Mouse (Mus musculus): ENCODE results near the gene Bcdin3d. TPM values are rescaled to one million over a fixed set of nuclear protein-coding genes. Genes with fewer than 3 reads are reported as not detected.

Gene Bcdin3d
- polyA plus RNA-seq, 1 experiment from 2014 or later = 24.6 TPM

DNA sequence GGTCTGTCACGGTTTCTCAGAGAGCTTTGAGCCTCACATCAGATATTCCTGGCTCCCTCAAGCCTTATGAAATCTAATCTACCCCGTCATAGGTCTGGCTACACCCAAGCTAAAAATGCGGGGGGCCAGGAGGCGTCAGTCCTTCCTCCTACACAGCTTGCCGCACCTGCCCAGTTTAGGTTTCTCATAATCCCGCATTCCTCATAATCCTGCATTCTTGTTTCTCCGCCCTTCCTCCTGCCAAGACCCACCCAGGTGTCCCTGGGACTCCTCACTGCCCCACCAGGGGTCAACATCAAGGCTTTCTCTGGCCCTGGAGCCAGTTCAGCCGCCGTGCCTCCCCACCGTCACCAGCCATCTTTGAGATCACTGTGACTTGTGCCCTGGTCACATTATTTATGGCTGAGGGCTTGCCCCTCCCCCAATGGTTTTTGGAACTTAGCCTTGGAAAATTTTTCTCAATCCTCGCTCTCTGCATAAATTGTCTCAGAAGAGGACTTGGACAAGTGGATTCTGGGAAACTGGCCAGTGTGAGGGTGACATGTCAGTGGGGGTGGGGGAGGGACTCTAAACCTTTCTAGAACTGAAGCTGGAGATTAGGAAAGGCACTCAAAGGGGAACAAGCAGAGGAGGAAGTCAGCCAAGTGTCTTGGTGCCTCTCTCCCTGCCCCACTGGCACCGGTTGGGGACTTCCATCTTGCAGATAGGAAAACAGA, 23.2 kb upstream of the Bcdin3d start:
- no peak overlapping the region for H3K4me3 ChIP-seq (replicated peaks; ENCODE audit: low read depth, low read length)
- no peak overlapping the region for H3K4me2 ChIP-seq (ENCODE audit: low read length)
- 0 out of 2 replicates have a peak, but pooled peaks cover 3% of the 10 kb centered on the region for H3K27me3 ChIP-seq (ENCODE audit: control insufficient read depth, insufficient read depth, low read length)
- H3K27ac ChIP-seq (replicated peaks; ENCODE audit: low read depth, low read length) = no peak overlapping the region
- no peak overlapping the region for H3K9ac ChIP-seq (replicated peaks; ENCODE audit: low read length)
- peaks cover 10% of the 10 kb centered on the region; the same call in 1 of the 2 replicates for H3K4me1 ChIP-seq (ENCODE audit: control insufficient read depth, insufficient read depth, low read length)
- DNase-seq = peak; percentile 57
- no peak for ATAC-seq (ENCODE audit: low FRiP score, low TSS enrichment)
- no peaks in the 10 kb centered on the region for H3K36me3 ChIP-seq (ENCODE audit: control insufficient read depth, insufficient read depth, low read length)
- 48% methylated on average over 12 of the region's 12 CpGs for WGBS
- no peaks in the 10 kb centered on the region for H3K9me3 ChIP-seq (ENCODE audit: control insufficient read depth, low read length)

DNA sequence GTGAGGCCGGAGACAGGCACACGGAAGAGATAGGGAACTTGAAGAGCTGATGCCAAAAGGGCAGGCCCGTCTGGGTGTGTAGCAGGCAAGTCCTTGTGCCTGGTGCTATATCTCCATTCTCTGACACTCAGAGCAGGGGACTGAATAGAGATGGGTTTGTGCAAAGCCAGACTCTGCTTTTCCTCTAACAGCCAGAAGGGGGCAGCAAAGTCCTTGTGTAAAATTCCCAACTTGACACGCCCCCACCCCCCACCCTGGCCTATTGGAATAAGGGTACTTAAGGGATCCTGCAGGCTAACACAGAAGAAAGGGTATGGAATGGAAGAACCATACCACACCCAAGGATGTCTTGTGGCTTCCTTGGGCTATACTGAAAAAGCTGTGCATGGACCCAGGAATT, 22.5 kb upstream of the Bcdin3d start:
- WGBS = 14% methylated on average over 4 of the region's 4 CpGs
- H3K36me3 ChIP-seq (ENCODE audit: control insufficient read depth, insufficient read depth, low read length) = no peaks in the 10 kb centered on the region
- H3K9me3 ChIP-seq (ENCODE audit: control insufficient read depth, low read length) = no peaks in the 10 kb centered on the region
- ATAC-seq (ENCODE audit: low FRiP score, low TSS enrichment) = peak; percentile 57; the same call in 1 of the 2 replicates
- H3K27ac ChIP-seq (replicated peaks; ENCODE audit: low read depth, low read length) = no peak overlapping the region
- H3K4me3 ChIP-seq (replicated peaks; ENCODE audit: low read depth, low read length) = no peak overlapping the region
- no peak overlapping the region for H3K9ac ChIP-seq (replicated peaks; ENCODE audit: low read length)
- H3K4me2 ChIP-seq (ENCODE audit: low read length) = no peak overlapping the region
- H3K4me1 ChIP-seq (ENCODE audit: control insufficient read depth, insufficient read depth, low read length) = peaks cover 6% of the 10 kb centered on the region; the same call in 1 of the 2 replicates
- 0 out of 2 replicates have a peak, but pooled peaks cover 3% of the 10 kb centered on the region for H3K27me3 ChIP-seq (ENCODE audit: control insufficient read depth, insufficient read depth, low read length)
- peak; percentile 91 for DNase-seq

DNA sequence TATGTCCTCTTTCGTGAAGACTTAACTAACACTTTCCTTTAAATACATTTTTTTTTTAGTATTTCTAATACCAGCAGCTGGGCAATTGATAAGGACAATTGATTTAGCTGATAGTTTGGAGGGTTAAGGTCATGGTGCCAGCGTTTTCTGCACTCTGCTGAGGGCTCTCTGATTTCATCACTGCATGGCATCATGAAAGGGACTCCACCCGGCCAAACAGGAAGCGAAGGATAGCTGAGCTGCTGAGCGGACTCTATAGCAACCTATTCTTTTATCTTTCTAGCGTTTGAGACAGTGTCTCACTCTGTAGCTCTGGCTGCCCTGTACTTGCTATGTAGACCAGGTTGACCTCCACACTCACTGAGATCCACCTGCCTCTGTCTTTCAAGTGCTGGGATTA, 10.2 kb upstream of the Bcdin3d start:
- Histone ChIP-seq H3K4me2 (ENCODE audit: low read length) (no peak overlapping the region), H3K9me3 (ENCODE audit: control insufficient read depth, low read length) (no peaks in the 10 kb centered on the region), H3K4me3 (replicated peaks; ENCODE audit: low read depth, low read length) (no peak overlapping the region), H3K4me1 (ENCODE audit: control insufficient read depth, insufficient read depth, low read length) (no peaks in the 10 kb centered on the region), H3K27me3 (ENCODE audit: control insufficient read depth, insufficient read depth, low read length) (no peaks in the 10 kb centered on the region), H3K27ac (replicated peaks; ENCODE audit: low read depth, low read length) (no peak overlapping the region), H3K36me3 (ENCODE audit: control insufficient read depth, insufficient read depth, low read length) (no peaks in the 10 kb centered on the region), H3K9ac (replicated peaks; ENCODE audit: low read length) (no peak overlapping the region)
- DNase-seq (no peak), ATAC-seq (ENCODE audit: low FRiP score, low TSS enrichment) (no peak)
- 73% methylated on average over 6 of the region's 6 CpGs for WGBS

DNA sequence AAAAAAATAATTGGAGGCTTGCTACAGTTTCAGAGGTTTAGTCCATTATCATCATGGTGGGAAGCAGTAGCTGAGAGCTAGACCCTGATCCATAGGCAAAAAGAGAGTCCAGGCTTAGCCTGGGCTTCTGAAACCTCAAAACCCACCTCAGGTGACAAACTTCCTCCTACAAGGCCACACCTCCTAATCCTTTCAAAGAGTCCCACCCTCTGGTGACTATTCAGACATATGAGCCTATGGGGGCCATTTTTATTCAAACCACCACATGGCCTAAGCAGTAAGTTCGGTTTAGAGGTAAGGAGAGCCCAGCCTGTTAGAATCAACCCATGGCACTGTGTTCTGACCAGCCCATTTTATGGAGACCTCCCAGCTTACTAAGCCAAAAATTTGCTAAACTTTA, 1.3 kb upstream of the Bcdin3d start:
- Histone ChIP-seq H3K36me3 (ENCODE audit: control insufficient read depth, insufficient read depth, low read length) (no peaks in the 10 kb centered on the region), H3K4me3 (replicated peaks; ENCODE audit: low read depth, low read length) (no peak overlapping the region), H3K9ac (replicated peaks; ENCODE audit: low read length) (no peak overlapping the region), H3K9me3 (ENCODE audit: control insufficient read depth, low read length) (no peaks in the 10 kb centered on the region), H3K4me1 (ENCODE audit: control insufficient read depth, insufficient read depth, low read length) (peaks cover 13% of the 10 kb centered on the region; the same call in 1 of the 2 replicates), H3K27me3 (ENCODE audit: control insufficient read depth, insufficient read depth, low read length) (no peaks in the 10 kb centered on the region), H3K27ac (replicated peaks; ENCODE audit: low read depth, low read length) (no peak overlapping the region), H3K4me2 (ENCODE audit: low read length) (no peak overlapping the region)
- WGBS = 87% methylated on average over 1 of the region's 1 CpGs
- ATAC-seq (ENCODE audit: low FRiP score, low TSS enrichment) (no peak), DNase-seq (no peak)

DNA sequence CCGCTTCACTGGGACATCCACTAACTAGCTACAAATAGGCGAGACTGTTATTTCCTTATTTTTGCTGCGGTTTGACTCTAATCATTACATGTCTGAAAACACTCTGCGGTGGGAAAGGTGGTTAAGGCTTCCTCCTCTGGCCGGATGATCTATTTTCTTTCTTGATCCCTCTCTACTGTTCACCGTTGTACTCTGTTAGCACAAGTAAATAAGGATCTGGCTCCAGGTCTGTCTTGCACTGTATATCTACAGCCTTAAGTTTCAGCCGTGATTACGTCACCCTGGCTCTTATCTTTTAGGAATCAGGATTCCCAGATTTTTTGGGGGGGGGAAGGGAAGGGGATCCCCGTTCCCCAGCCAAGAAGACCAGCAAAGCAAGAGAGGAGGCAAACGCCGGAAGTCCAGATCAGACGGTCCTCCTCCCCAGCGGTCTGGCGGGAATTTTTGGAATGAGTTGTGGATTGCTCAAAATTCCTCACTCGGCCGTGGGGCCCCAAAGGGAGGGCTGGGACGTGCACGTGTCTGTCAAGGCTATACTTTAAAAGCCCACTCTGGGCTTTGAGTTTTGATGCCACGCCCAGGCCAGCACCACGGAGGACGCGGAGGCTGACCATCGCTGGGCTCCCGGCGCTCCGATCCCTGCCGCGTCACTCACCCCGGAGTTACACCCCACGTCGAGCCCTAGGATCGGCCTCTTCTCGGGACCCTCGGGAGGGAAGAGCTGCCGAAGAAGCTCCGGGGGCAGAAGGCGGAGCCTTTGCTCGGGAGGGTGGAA, 542 bp downstream of the Bcdin3d start:
- ATAC-seq (ENCODE audit: low FRiP score, low TSS enrichment) = peak; percentile 77
- peak overlapping the region; percentile 77 for H3K4me2 ChIP-seq (ENCODE audit: low read length)
- peak overlapping the region; percentile 80 for H3K4me3 ChIP-seq (replicated peaks; ENCODE audit: low read depth, low read length)
- no peaks in the 10 kb centered on the region for H3K9me3 ChIP-seq (ENCODE audit: control insufficient read depth, low read length)
- H3K9ac ChIP-seq (replicated peaks; ENCODE audit: low read length) = peak overlapping the region; percentile 82
- peak; percentile 79 for DNase-seq
- H3K27me3 ChIP-seq (ENCODE audit: control insufficient read depth, insufficient read depth, low read length) = no peaks in the 10 kb centered on the region
- H3K4me1 ChIP-seq (ENCODE audit: control insufficient read depth, insufficient read depth, low read length) = peaks cover 13% of the 10 kb centered on the region; the same call in 1 of the 2 replicates
- WGBS = 7% methylated on average over 38 of the region's 38 CpGs
- peak overlapping the region; percentile 78 for H3K27ac ChIP-seq (replicated peaks; ENCODE audit: low read depth, low read length)
- no peaks in the 10 kb centered on the region for H3K36me3 ChIP-seq (ENCODE audit: control insufficient read depth, insufficient read depth, low read length)

DNA sequence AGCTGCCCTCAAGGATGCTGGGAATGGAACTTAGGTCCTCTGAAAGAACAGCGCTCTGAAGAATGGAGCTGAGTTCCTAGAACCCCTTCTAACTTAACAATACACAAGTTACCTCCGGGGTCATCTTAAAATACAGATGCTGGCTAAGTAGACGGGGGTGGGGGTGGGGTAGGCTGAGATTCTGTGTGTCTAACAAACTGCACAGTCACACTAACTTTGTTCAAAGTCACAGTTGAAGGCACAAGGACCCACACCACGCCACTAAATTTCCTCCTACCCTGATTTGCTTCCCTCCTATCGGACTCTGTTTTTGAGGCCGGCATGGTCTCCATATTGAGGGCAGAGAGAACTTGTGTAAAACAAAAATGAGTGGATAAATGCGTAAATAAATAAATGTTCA, 1.6 kb downstream of the Bcdin3d start:
- Histone ChIP-seq H3K4me1 (ENCODE audit: control insufficient read depth, insufficient read depth, low read length) (peaks cover 13% of the 10 kb centered on the region; the same call in 1 of the 2 replicates), H3K9ac (replicated peaks; ENCODE audit: low read length) (no peak overlapping the region), H3K4me2 (ENCODE audit: low read length) (no peak overlapping the region), H3K36me3 (ENCODE audit: control insufficient read depth, insufficient read depth, low read length) (no peaks in the 10 kb centered on the region), H3K27me3 (ENCODE audit: control insufficient read depth, insufficient read depth, low read length) (no peaks in the 10 kb centered on the region), H3K27ac (replicated peaks; ENCODE audit: low read depth, low read length) (no peak overlapping the region), H3K4me3 (replicated peaks; ENCODE audit: low read depth, low read length) (no peak overlapping the region), H3K9me3 (ENCODE audit: control insufficient read depth, low read length) (no peaks in the 10 kb centered on the region)
- ATAC-seq (ENCODE audit: low FRiP score, low TSS enrichment) = no peak
- 91% methylated on average over 7 of the region's 7 CpGs for WGBS
- no peak for DNase-seq

DNA sequence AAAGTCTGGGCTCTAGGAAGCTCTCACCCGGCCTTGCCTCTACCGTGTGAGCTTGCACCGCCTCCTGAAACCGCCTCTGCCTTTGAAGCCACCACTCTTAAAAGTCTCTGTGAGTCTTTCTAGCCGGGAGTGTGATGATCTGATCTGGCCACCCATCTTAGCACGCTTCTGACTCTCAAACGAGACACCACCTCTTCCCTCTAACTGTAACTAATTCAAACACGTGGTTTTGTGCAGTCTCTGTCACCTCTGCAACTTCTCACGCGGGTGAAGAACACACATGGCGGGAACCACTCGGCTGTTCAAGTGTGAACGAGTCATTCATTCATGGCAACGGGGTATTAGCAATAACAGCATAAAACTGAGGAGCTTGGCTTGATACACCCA, 2.9 kb downstream of the Bcdin3d start:
- Histone ChIP-seq H3K36me3 (ENCODE audit: control insufficient read depth, insufficient read depth, low read length) (no peaks in the 10 kb centered on the region), H3K4me2 (ENCODE audit: low read length) (no peak overlapping the region), H3K27ac (replicated peaks; ENCODE audit: low read depth, low read length) (no peak overlapping the region), H3K4me3 (replicated peaks; ENCODE audit: low read depth, low read length) (no peak overlapping the region), H3K9me3 (ENCODE audit: control insufficient read depth, low read length) (no peaks in the 10 kb centered on the region), H3K4me1 (ENCODE audit: control insufficient read depth, insufficient read depth, low read length) (peaks cover 13% of the 10 kb centered on the region; the same call in 1 of the 2 replicates), H3K9ac (replicated peaks; ENCODE audit: low read length) (no peak overlapping the region), H3K27me3 (ENCODE audit: control insufficient read depth, insufficient read depth, low read length) (no peaks in the 10 kb centered on the region)
- WGBS = 80% methylated on average over 14 of the region's 14 CpGs
- no peak for ATAC-seq (ENCODE audit: low FRiP score, low TSS enrichment)
- DNase-seq = no peak

DNA sequence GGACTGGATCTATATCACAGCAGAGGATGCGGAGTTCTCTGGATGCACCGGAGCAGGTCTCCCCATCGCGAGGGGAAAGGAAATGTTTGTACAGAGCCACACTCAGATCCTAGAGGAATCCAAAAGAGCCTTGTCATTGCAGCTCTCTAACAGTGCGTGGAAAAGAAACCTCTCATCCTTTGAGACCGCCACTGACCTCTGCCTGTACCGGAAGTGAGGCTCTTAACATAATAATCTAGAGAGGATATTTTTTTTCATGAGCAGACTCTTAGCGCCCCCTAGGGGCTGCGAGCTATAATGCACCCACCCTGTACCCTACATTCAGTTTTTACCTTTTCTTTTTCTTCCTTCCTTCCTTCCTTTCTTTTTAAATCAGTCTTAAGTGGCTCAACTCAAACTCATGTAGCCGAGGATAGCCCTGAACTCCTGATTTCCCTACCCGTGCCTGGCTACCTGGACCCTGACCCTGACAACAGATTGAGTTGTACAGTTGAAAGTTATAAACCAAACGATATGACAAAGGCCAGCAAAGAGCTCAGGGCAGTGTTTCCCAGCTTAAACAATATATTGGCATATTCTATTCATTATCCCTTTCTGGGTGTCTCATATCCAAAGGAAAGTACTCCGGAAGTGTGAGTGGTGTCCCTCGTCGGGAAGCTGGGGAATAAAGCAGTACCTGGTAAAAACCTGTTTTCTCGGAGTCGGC, 3.4 kb downstream of the Bcdin3d start:
- Histone ChIP-seq H3K9me3 (ENCODE audit: control insufficient read depth, low read length) (no peaks in the 10 kb centered on the region), H3K4me3 (replicated peaks; ENCODE audit: low read depth, low read length) (no peak overlapping the region), H3K4me2 (ENCODE audit: low read length) (0 out of 2 replicates have a peak overlapping the region, but pooled peaks have one; percentile 2), H3K36me3 (ENCODE audit: control insufficient read depth, insufficient read depth, low read length) (no peaks in the 10 kb centered on the region), H3K27me3 (ENCODE audit: control insufficient read depth, insufficient read depth, low read length) (no peaks in the 10 kb centered on the region), H3K4me1 (ENCODE audit: control insufficient read depth, insufficient read depth, low read length) (peaks cover 13% of the 10 kb centered on the region; the same call in 1 of the 2 replicates), H3K27ac (replicated peaks; ENCODE audit: low read depth, low read length) (no peak overlapping the region; the same call in 1 of the 2 replicates), H3K9ac (replicated peaks; ENCODE audit: low read length) (no peak overlapping the region)
- DNase-seq (peak; percentile 78), ATAC-seq (ENCODE audit: low FRiP score, low TSS enrichment) (no peak)
- 62% methylated on average over 17 of the region's 17 CpGs for WGBS

All from midbrain, embryonic 14.5 days (tissue).